Mouse (Mus musculus) forebrain, embryonic 14.5 days (tissue): ENCODE measurements around the gene Gm37419. TPM values are rescaled to one million over a fixed set of nuclear protein-coding genes. Genes with fewer than 3 reads are reported as not detected.

Source experiments
- ATAC-seq: fragments of 200-750 bp; cut with Nextera tagmentation; 2 replicates; pipeline ENCODE4 v1.8.0; 2017; ENCODE audit warnings: mild to moderate bottlenecking, moderate library complexity
- DNase-seq: peaks from one replicate; pipeline ENCODE4 v3.0.0-alpha.2; 2015; ENCODE audit warnings: low spot score
- H3K27ac ChIP-seq: fragments of 300-500 bp; sonication (generic); 2 replicates; pipeline ENCODE4 v1.5.1; 2014; ENCODE audit warnings: low read depth, mild to moderate bottlenecking, control low read depth, low read length, moderate library complexity
- H3K27me3 ChIP-seq: fragments of 300-500 bp; sonication (generic); replicated peaks from 2 replicates; pipeline ENCODE4 v1.6.1; 2014; ENCODE audit warnings: low read length, control low read depth, mixed read lengths; ENCODE audit not compliant: control insufficient read depth, insufficient read depth
- H3K36me3 ChIP-seq: fragments of 300-500 bp; sonication (generic); 2 replicates; pipeline ENCODE4 v1.6.1; 2014; ENCODE audit warnings: low read length, control low read depth; ENCODE audit not compliant: control insufficient read depth, insufficient read depth
- H3K4me1 ChIP-seq: fragments of 300-500 bp; sonication (generic); 2 replicates; pipeline ENCODE4 v1.6.1; 2014; ENCODE audit warnings: antibody characterized with exemption, low read length, control low read depth; ENCODE audit not compliant: control insufficient read depth, insufficient read depth
- H3K4me2 ChIP-seq: fragments of 300-500 bp; sonication (generic); 2 replicates; pipeline ENCODE4 v1.6.1; 2014; ENCODE audit warnings: mild to moderate bottlenecking, control low read depth, low read length
- H3K4me3 ChIP-seq: fragments of 300-500 bp; sonication (generic); 2 replicates; pipeline ENCODE4 v1.5.1; 2014; ENCODE audit warnings: low read depth, low read length, control low read depth
- H3K9ac ChIP-seq: fragments of 300-500 bp; sonication (generic); 2 replicates; pipeline ENCODE4 v1.6.1; 2014; ENCODE audit warnings: mild to moderate bottlenecking, low read length, control low read depth, moderate library complexity
- H3K9me3 ChIP-seq: fragments of 300-500 bp; sonication (generic); replicated peaks from 2 replicates; pipeline ENCODE4 v1.6.1; 2016; ENCODE audit warnings: low read length, control low read depth, mixed read lengths; ENCODE audit not compliant: control insufficient read depth
- WGBS: fragments of 180-500 bp; shearing (Covaris S2); extraction: QIAGEN DNeasy Blood & Tissue Kit; methylation state at CpG from one replicate; pipeline ENCODE4 v1.1.7; 2014; 5-methylcytosine and 5-hydroxymethylcytosine counted together
- polyA plus RNA-seq: library from polyadenylated mRNA; unstranded; fragments of >200 nt; fragmentation: Nextera tagmentation; extraction: Ambion mirVana; gene quantifications from 2 replicates; pipeline ENCODE4 v1.2.1, GENCODE M21; 2014

The Gm37419 gene
- polyA plus RNA-seq, 1 experiment from 2014 or later: not detected

DNA sequence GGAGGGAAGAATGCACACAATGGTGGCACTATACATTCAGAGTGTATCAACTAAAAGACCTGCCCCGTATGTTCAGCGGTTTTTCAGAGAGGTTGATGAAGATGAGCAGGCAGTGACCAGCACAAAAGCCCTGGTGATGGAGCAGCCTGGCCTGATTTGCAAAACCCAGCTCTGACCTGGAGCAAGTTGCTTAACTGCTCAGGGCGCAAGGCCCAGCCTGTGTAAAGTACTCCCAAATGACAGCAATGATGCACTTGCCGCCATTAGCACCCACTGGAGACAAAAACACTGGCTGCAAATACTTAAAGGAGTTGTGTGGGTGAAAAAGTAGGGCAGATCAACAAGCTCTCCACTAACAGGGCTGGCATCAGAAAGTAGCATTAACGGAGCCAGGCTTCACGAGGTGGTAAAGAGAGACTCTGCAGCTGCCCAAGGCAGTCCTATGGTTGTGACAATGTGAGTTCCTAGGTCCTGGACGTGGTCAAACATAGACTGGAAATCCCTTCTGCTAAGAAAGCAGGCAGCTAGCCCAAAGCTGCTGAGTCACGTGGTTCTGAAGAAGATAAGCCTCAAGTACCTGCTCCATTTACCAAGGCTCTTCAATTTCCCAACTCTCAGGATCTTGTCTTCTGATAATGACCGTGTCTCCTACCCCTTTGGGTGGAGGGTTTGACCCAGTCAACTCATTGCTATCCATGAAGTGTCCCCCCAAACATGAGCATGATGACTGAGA, 14.5 kb upstream of the Gm37419 start:
- no peak overlapping the region for H3K27ac ChIP-seq
- no peaks in the 10 kb centered on the region for H3K9me3 ChIP-seq

DNA sequence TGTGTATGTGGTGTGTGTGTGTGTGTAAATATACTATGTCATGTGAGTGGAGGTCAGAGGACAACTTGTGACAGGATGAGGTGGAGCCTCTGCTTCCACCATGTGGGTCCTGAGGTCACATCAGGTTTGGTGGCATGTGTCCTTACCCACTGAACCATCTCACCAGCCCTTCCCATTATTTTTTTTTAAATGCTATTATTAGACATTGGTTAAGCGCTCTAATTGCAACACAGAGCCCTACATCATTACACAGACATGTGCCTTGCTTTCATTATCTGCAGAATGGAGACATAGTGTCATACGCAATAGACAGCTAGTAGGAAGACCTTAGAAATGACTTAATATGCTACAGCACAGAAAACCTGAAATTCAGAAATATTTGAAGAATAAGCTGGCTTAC, 12.1 kb upstream of the Gm37419 start:
- Histone ChIP-seq H3K9me3 (no peaks in the 10 kb centered on the region), H3K27ac (no peak overlapping the region), H3K9ac (no peak overlapping the region), H3K36me3 (no peaks in the 10 kb centered on the region), H3K4me1 (0 out of 2 replicates have a peak, but pooled peaks cover 3% of the 10 kb centered on the region), H3K27me3 (peaks cover 22% of the 10 kb centered on the region), H3K4me2 (no peak overlapping the region), H3K4me3 (no peak overlapping the region)
- ATAC-seq (no peak), DNase-seq (no peak)
- 87% methylated on average over 2 of the region's 2 CpGs for WGBS

More for the DNA sequence above, 14.5 kb upstream of the Gm37419 start:
- WGBS: 88% methylated on average over 9 of the region's 9 CpGs
- Histone ChIP-seq H3K4me2 (no peak overlapping the region), H3K9ac (no peak overlapping the region), H3K27me3 (no peaks in the 10 kb centered on the region), H3K4me3 (no peak overlapping the region), H3K4me1 (no peaks in the 10 kb centered on the region), H3K36me3 (no peaks in the 10 kb centered on the region)
- DNase-seq (no peak), ATAC-seq (no peak)

DNA sequence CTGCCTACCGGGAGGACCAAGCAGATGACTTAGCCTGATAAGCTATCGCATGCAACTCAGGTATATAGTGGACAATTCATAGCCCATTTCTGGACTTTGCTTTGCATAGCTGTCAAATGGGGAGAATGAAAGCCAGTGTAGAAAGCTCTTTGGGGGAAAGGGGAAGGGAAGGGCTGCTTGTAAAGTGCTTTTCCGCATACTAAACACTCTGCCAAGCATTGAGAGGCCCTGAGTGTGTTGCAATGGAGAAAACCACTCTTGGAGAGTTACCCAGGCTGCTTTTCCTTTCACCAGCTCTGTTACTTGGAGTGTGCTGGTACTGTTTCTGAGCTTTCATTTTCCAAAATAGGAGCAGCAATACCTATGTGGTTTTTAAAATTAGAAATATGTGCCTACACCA, 10.6 kb upstream of the Gm37419 start:
- Histone ChIP-seq H3K4me3 (no peak overlapping the region), H3K4me2 (no peak overlapping the region), H3K4me1 (peaks cover 14% of the 10 kb centered on the region), H3K27ac (no peak overlapping the region), H3K27me3 (peaks cover 32% of the 10 kb centered on the region), H3K9ac (no peak overlapping the region), H3K36me3 (no peaks in the 10 kb centered on the region), H3K9me3 (no peaks in the 10 kb centered on the region)
- no peak for DNase-seq
- no peak for ATAC-seq
- WGBS: 79% methylated on average over 3 of the region's 3 CpGs

DNA sequence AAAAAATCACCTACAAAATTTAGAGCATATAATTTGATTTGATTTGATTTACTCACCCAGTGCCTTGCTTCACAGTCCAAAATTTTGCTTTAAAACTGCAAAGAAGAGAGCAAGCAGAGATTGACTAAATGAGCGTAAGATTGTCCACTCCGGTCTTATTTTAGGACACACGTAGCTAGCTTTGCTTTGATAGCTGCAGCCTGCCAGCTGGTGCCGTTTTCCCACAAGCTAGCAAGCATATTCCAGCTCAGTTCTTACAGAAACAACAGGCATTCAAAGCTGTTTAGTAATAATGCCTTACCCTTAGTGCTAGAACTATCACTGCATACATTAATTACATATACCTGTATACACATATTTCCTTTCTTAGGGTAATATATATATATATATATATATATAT, 9.8 kb upstream of the Gm37419 start:
- DNase-seq (no peak), ATAC-seq (no peak)
- Histone ChIP-seq H3K27ac (no peak overlapping the region), H3K9ac (no peak overlapping the region), H3K4me1 (peaks cover 16% of the 10 kb centered on the region), H3K27me3 (peaks cover 32% of the 10 kb centered on the region), H3K4me2 (no peak overlapping the region), H3K4me3 (no peak overlapping the region), H3K9me3 (no peaks in the 10 kb centered on the region), H3K36me3 (no peaks in the 10 kb centered on the region)
- WGBS: 76% methylated on average over 4 of the region's 4 CpGs

DNA sequence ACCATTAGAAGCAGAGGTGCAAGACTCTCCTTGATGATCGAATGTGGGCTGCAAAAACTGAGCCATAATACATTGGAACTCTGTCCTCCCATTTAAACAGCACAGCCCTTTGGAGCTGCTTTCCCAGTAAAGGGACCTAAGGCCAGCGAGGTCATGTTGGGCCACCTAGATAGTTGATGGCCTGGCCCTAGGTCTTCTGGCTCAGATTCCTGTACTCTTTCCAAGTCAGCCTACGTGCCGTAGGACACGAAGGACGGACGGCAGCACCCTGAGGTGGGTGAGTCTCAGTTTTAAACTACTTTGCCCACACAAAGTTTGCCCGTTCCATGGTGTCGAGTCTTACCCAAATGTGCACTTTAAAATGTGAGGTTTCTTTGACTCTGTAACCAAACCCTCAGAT, 8.8 kb upstream of the Gm37419 start:
- Histone ChIP-seq H3K36me3 (no peaks in the 10 kb centered on the region), H3K4me3 (no peak overlapping the region), H3K27me3 (peaks cover 32% of the 10 kb centered on the region), H3K27ac (no peak overlapping the region), H3K4me2 (no peak overlapping the region), H3K9ac (no peak overlapping the region), H3K9me3 (no peaks in the 10 kb centered on the region), H3K4me1 (peaks cover 17% of the 10 kb centered on the region)
- DNase-seq (no peak), ATAC-seq (no peak)
- WGBS: 84% methylated on average over 9 of the region's 9 CpGs

DNA sequence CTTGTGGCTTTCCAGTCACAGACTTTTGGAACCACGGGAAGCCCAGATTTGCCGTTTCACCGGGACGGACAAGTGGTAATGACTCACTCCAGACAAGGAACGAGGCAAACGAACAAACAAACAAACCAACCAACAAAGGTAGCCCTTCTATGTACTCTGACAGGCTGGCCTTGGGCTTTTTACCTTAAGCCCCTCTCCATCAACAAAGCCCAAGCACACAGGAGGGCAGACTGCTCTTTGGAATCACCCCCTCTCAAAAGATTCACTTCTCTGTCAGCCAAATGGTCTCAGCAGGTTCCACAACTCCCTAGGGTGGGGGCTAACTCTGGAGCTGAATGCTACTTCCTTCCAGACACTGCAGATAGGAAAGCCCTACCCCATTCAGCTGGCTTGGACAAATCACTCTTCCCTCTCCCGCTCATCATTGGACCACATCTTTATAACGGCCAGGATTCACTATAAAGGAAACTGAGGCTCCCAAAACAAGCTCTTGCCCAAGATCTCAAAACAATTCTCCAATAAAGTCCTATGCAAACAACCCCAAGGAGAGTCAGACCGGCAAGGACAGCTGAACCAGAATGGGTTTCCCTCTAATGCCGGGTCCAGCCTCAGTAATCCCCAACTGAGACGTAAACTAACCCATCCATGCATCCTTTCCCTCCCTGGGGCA, 7.9 kb upstream of the Gm37419 start:
- Histone ChIP-seq H3K9ac (no peak overlapping the region), H3K9me3 (no peaks in the 10 kb centered on the region), H3K27ac (no peak overlapping the region), H3K4me3 (peak overlapping the region; percentile 33), H3K4me1 (peaks cover 23% of the 10 kb centered on the region), H3K4me2 (peak overlapping the region; percentile 67), H3K27me3 (peaks cover 32% of the 10 kb centered on the region), H3K36me3 (no peaks in the 10 kb centered on the region)
- 5% methylated on average over 11 of the region's 11 CpGs for WGBS
- no peak for ATAC-seq
- no peak for DNase-seq

DNA sequence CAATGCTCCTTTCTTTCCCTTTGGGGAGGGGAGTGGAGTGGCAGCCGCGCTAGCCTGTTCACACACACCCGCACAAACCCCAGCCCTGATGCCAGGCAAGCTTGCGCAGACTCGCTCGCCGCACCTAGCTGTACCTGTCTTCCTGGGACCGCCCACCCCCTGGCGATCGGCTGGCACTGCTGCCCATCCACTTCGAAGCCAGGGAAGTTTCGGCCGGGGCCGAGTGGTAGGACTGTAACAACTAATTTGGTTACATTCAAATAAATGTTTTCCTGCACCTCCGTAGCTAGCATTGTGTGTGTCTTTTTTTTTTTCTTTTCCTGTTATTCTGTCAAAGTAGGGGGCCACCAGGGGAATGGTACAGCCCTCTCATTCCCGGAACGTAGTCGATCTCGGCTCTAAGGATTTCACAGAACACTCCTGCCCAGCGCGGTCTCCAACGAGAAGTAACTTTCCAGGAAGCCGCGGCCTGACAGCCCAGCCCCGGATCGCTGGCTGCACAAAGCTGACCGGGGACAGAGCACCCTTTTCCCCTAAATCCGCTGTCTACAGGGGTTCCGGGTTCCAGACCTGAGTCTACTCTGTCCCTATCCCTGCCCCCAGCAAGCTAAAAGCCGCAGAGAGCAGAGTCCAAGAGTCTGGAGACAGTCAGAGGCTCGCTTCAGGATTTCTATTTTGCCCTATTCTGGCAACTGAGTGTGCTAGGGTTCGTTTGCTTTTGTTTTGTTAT, 7.1 kb upstream of the Gm37419 start:
- peak overlapping the region; percentile 52 for H3K9ac ChIP-seq
- peaks cover 32% of the 10 kb centered on the region for H3K27me3 ChIP-seq
- peak overlapping the region; percentile 33 for H3K4me3 ChIP-seq
- no peak overlapping the region for H3K27ac ChIP-seq
- peaks cover 26% of the 10 kb centered on the region for H3K4me1 ChIP-seq
- no peaks in the 10 kb centered on the region for H3K36me3 ChIP-seq
- DNase-seq (peak; percentile 30), ATAC-seq (no peak)
- 1% methylated on average over 30 of the region's 32 CpGs for WGBS
- H3K9me3 ChIP-seq: no peaks in the 10 kb centered on the region
- peak overlapping the region; percentile 67 for H3K4me2 ChIP-seq

DNA sequence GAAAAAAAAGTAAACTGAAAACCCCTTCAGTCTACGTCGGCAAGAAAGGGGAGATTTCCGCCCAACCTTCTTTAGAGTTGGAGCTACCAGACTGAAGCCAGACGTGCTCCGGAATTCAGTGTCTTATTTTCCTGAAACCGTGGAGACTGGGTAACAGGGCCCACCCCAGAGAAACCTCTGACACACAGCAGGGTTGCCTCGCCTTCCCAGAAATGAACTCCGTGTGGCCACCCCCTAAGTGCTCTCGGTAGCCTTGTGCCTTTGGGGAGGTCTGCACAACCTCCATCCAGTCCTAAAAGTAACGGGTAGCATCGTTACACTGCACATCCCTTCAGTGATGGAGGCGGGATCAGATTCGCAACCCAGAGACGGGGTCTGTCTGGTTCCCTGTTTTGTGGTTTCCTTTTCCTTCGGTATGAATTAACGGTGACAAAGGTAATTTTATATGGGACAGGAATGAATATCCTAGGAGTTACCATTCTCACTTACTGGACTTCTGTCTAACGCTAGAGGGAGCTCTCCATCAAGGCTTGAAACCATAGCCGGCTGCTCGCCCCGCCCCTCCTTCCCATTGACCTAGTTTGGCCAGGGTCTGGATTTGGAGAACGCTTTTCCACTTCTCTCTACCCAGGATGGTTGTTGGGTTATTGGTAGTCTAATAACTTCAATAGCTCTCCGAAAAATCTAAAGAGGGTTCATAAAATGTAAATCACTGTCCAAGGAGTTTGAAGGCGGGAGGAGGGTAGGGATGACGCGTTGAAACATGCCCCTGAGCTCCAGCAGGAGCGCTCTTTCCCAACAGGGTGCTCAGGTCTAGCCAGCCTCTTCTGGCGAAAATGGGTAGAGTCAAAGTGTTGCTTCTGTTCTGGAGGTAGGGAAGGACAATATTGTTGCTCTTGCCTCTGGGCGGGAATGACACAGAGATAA, 6.1 kb upstream of the Gm37419 start:
- Histone ChIP-seq H3K27ac (0 out of 2 replicates have a peak overlapping the region, but pooled peaks have one; percentile 17), H3K4me1 (peaks cover 29% of the 10 kb centered on the region), H3K9ac (peak overlapping the region; percentile 52; the same call in 1 of the 2 replicates), H3K4me3 (peak overlapping the region; percentile 33), H3K9me3 (no peaks in the 10 kb centered on the region), H3K36me3 (no peaks in the 10 kb centered on the region), H3K27me3 (peaks cover 32% of the 10 kb centered on the region), H3K4me2 (peak overlapping the region; percentile 67)
- ATAC-seq (peak; percentile 74), DNase-seq (peak; percentile 93)
- WGBS: 2% methylated on average over 28 of the region's 28 CpGs
